8 mouse cellular contexts compared by ENCODE assay signal in the genomic region with DNA sequence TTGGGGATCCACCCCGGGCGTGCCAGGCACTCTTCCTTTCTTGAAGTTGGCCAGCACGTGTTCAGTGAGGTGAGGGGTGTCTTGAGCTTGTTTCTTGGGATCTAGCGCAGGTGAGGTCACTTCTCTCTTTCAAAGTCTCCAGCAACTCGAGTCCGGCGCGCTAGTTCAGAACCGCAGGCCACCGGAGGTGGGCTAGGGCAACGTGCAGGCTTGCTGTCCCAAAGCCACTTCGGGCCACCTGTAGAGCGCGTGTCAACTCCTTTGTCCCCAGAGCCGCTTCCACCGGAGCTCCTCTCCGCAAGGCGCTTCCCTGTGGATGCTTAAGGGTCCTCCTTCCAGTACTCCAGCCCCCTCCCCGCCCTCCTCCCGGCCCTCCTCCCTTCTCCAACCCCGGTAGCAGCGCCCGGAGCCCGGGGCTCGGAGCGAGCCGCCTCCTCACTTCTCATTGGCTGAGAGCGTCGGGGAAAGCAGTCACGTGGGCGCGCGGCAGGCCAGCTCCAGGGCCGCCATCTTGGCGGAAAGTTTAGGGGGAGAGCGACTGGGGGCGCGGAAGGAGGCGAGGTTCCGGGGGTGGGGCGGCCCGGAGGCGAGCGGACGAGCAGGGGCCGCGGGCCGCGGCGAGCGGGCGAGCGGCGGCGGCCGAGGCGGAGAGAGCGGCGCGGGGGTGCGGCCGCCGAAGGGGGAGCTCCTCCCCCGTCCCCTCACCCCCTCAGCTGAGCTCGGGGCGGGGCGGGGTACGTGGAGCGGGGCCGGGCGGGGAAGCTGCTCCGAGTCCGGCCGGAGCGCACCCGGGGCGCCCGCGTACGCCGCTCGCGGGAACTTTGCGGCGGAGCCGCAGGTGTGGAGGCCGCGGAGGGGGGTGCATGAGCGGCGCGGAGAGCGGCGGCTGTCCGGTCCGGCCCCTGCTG. TPM values are rescaled to one million over a fixed set of nuclear protein-coding genes. Genes with fewer than 3 reads are reported as not detected.
DNase-seq lines count a peak whose midpoint lies in the region; ATAC-seq and TF ChIP-seq lines count a peak whose summit lies in the region.

A gene (plus strand): TSS at position 65 of the 908 bp plus-strand sequence.

- H3K27ac ChIP-seq in heart, embryonic 11.5 days (ENCODE audit: low read depth, low read length), result peak within 1 kb of the TSS; percentile 92
- peak within 1 kb of the TSS; percentile 97 for H3K27ac ChIP-seq in kidney, embryonic 16.5 days (ENCODE audit: low read length)
- peak within 1 kb of the TSS; percentile 74 for H3K27ac ChIP-seq in liver, adult 2 months (replicated peaks; ENCODE audit: insufficient read depth, low read depth, low read length)

- peak; percentile 54 for TF ChIP-seq POLR2A in liver, adult 2 months (IDR thresholded peaks at IDR 0.05; ENCODE audit: extremely low read depth, insufficient read depth, low read length)
- TF ChIP-seq POLR2A in myocyte (IDR thresholded peaks at IDR 0.05; ENCODE audit: insufficient read length, low read depth), result peak; percentile 49

- H3K27me3 ChIP-seq in heart, embryonic 11.5 days (ENCODE audit: control insufficient read depth, insufficient read depth, low read length), result no peaks in the 10 kb centered on the region
- peaks cover 3% of the 10 kb centered on the region; the same call in 1 of the 2 replicates for H3K27me3 ChIP-seq in kidney, embryonic 16.5 days (ENCODE audit: insufficient read depth, low read length)
- H3K27me3 ChIP-seq in liver, adult 2 months (ENCODE audit: control insufficient read depth, insufficient read depth, low read length), result no peaks in the 10 kb centered on the region
- H3K27me3 ChIP-seq in myocyte (ENCODE audit: control insufficient read depth, insufficient read depth, insufficient read length), result no peaks in the 10 kb centered on the region
- no peaks in the 10 kb centered on the region for H3K27me3 ChIP-seq in splenic B cell, adult 2 months (ENCODE audit: control insufficient read depth, insufficient read depth, low read length, poor library complexity, severe bottlenecking)

- peak; percentile 80 to 83 for DNase-seq in B cell, adult 2 months
- DNase-seq in brain, adult 2 months (ENCODE audit: low read depth, low spot score), result peak; percentile 90
- peak; percentile 71 for DNase-seq in liver, adult 2 months (ENCODE audit: extremely low read depth, low read depth, low spot score)
- DNase-seq in splenic B cell, adult 2 months (ENCODE audit: low read depth, low spot score), result peak; percentile 87

- no peak for TF ChIP-seq CTCF in liver, adult 2 months (IDR thresholded peaks at IDR 0.05; ENCODE audit: low read depth, low read length)

- peak within 1 kb of the TSS; percentile 94 for H3K4me3 ChIP-seq in heart, embryonic 11.5 days (ENCODE audit: low read depth, low read length)
- peak within 1 kb of the TSS; percentile 97 for H3K4me3 ChIP-seq in kidney, embryonic 16.5 days (ENCODE audit: low read length)
- H3K4me3 ChIP-seq in liver, adult 2 months (ENCODE audit: insufficient read depth, low read depth, low read length), result peak within 1 kb of the TSS; percentile 67
- peak within 1 kb of the TSS; percentile 61 for H3K4me3 ChIP-seq in myocyte

- H3K4me2 ChIP-seq in heart, embryonic 11.5 days, result peak within 1 kb of the TSS; percentile 86
- H3K4me2 ChIP-seq in kidney, embryonic 16.5 days (replicated peaks; ENCODE audit: low read depth, low read length), result peak within 1 kb of the TSS; percentile 80
- peak within 1 kb of the TSS; percentile 98 for H3K4me2 ChIP-seq in myocyte (ENCODE audit: low read depth)

- under 1% methylated on average over 81 of the region's 95 CpGs for WGBS in heart, embryonic 11.5 days (ENCODE audit: insufficient replicate concordance)
- WGBS in kidney, embryonic 16.5 days, result 0% methylated on average over 61 of the region's 95 CpGs
- 1% methylated on average over 71 of the region's 95 CpGs for WGBS in liver, adult 2 months

- peak; percentile 95 for ATAC-seq in erythroblast, adult 5-6 weeks (replicated peaks; ENCODE audit: low FRiP score, poor library complexity, severe bottlenecking)
- ATAC-seq in heart, embryonic 11.5 days (replicated peaks; ENCODE audit: insufficient number of reproducible peaks, low FRiP score, low TSS enrichment), result peak; percentile 96
- peak; percentile 95 for ATAC-seq in kidney, embryonic 16.5 days (ENCODE audit: low FRiP score, low TSS enrichment)

- peaks cover 10% of the 10 kb centered on the region; the same call in 1 of the 2 replicates for H3K36me3 ChIP-seq in heart, embryonic 11.5 days (ENCODE audit: control insufficient read depth, insufficient read depth, low read length)
- peaks cover 8% of the 10 kb centered on the region; the same call in 1 of the 2 replicates for H3K36me3 ChIP-seq in kidney, embryonic 16.5 days (ENCODE audit: insufficient read depth, low read length)
- H3K36me3 ChIP-seq in liver, adult 2 months (ENCODE audit: control insufficient read depth, insufficient read depth, low read length), result peaks cover 3% of the 10 kb centered on the region; the same call in 1 of the 2 replicates
- H3K36me3 ChIP-seq in myocyte (ENCODE audit: control insufficient read depth, insufficient read depth), result peaks cover 5% of the 10 kb centered on the region
- peaks cover 2% of the 10 kb centered on the region; the same call in 1 of the 2 replicates for H3K36me3 ChIP-seq in splenic B cell, adult 2 months (ENCODE audit: control insufficient read depth, insufficient read depth, low read length, poor library complexity, severe bottlenecking)

- peak within 1 kb of the TSS; percentile 90 for H3K9ac ChIP-seq in heart, embryonic 11.5 days (ENCODE audit: low read depth, low read length)
- peak within 1 kb of the TSS; percentile 94 for H3K9ac ChIP-seq in kidney, embryonic 16.5 days (replicated peaks; ENCODE audit: low read length)
- H3K9ac ChIP-seq in liver, adult 2 months (ENCODE audit: low read depth, low read length), result peak within 1 kb of the TSS; percentile 91

- peaks cover 10% of the 10 kb centered on the region; the same call in 1 of the 2 replicates for H3K79me2 ChIP-seq in liver, adult 2 months (ENCODE audit: control insufficient read depth, insufficient read depth, low read length)
- H3K79me2 ChIP-seq in myocyte (ENCODE audit: control insufficient read depth, insufficient read depth), result peaks cover 42% of the 10 kb centered on the region

- H3K9me3 ChIP-seq in heart, embryonic 11.5 days (replicated peaks; ENCODE audit: control insufficient read depth, low read length), result no peaks in the 10 kb centered on the region
- H3K9me3 ChIP-seq in kidney, embryonic 16.5 days (ENCODE audit: low read length), result no peaks in the 10 kb centered on the region

- peak within 1 kb of the TSS; percentile 86 for H3ac ChIP-seq in myocyte (ENCODE audit: control insufficient read depth, insufficient read length)

- peaks cover 10% of the 10 kb centered on the region; the same call in 1 of the 2 replicates for H3K4me1 ChIP-seq in heart, embryonic 11.5 days (ENCODE audit: control insufficient read depth, insufficient read depth, low read length)
- peaks cover 26% of the 10 kb centered on the region for H3K4me1 ChIP-seq in kidney, embryonic 16.5 days (ENCODE audit: insufficient read depth, low read length)
- peaks cover 11% of the 10 kb centered on the region for H3K4me1 ChIP-seq in liver, adult 2 months (ENCODE audit: control insufficient read depth, insufficient read depth, low read length)

TF ChIP-seq in myocyte, 11 proteins besides CTCF, POLR2A, EP300 and RAD21:
- TF ChIP-seq SRF (IDR thresholded peaks at IDR 0.05; ENCODE audit: control insufficient read depth, insufficient read length, low read depth) (no peak), TCF12 (IDR thresholded peaks at IDR 0.05; ENCODE audit: insufficient read depth, poor library complexity, severe bottlenecking) (no peak), USF1 (IDR thresholded peaks at IDR 0.05; ENCODE audit: low read depth) (peak; percentile 87), MAX (IDR thresholded peaks at IDR 0.05; ENCODE audit: low read depth) (peak; percentile 6), E2F4 (IDR thresholded peaks at IDR 0.05; ENCODE audit: insufficient read depth) (no peak), POLR2AphosphoS2 (IDR thresholded peaks at IDR 0.05; ENCODE audit: insufficient read length, low read depth) (peak; percentile 16), REST (IDR thresholded peaks at IDR 0.05; ENCODE audit: insufficient read depth, insufficient read length) (no peak), MYOD1 (IDR thresholded peaks at IDR 0.05; ENCODE audit: control insufficient read depth in 1 of 3, insufficient read length in 2 of 3, low read depth in 2 of 3) (no peak), MYOG (IDR thresholded peaks at IDR 0.05; ENCODE audit: control insufficient read depth in 1 of 3, insufficient read depth in 1 of 3, insufficient read length in 2 of 3, low read depth in 2 of 3) (no peak), CEBPB (IDR thresholded peaks at IDR 0.05; ENCODE audit: insufficient read depth, poor library complexity, severe bottlenecking) (no peak), TCF3 (IDR thresholded peaks at IDR 0.05; ENCODE audit: insufficient read length, low read depth) (no peak)

RNA-seq across cellular contexts. Expression of the gene that starts here (rescaled TPM):
- total RNA-seq in erythroblast, adult 5-6 weeks (2015; ENCODE audit: low replicate concordance), result 4.8 and 28.6 TPM in 2 replicates
- total RNA-seq in erythroblast, adult 5-6 weeks (2017; ENCODE audit: low replicate concordance), result 13.3 and 21.6 TPM in 2 replicates
- polyA plus RNA-seq in heart, embryonic 11.5 days (2014; fragmentation: Nextera tagmentation; extraction: Ambion mirVana), result 22.5 and 25.4 TPM in 2 replicates
- 25.5 and 32.1 TPM in 2 replicates for polyA plus RNA-seq in kidney, embryonic 16.5 days (2015; fragmentation: Nextera tagmentation; extraction: Ambion mirVana)
- 42.7 and 52.4 TPM in 2 replicates for total RNA-seq in liver, adult 2 months (2014; rRNA removed)
- polyA plus RNA-seq in liver, adult 2 months (2012; rRNA removed), result 9.5 and 10.8 TPM in 2 replicates
- 23.2 TPM for polyA plus RNA-seq in myocyte (2012; fragmentation: generic; extraction: Trizol)

Comparison
In these comparisons a context has a peak if more than half of its experiments do, and no peak if none do; other contexts are left out.
1. Peak in every context shown above with its lines: DNase-seq, ATAC-seq, H3K4me3 ChIP-seq and H3K27ac ChIP-seq.